Mouse (Mus musculus) testis, adult 2 months (tissue): ENCODE results near the gene Ppp1r10. TPM values are rescaled to one million over a fixed set of nuclear protein-coding genes. Genes with fewer than 3 reads are reported as not detected.

Experiments
- H3K27ac ChIP-seq: fragments of 200-500 bp; 2 replicates; pipeline ENCODE4 v1.5.1; 2012; ENCODE audit warnings: low read depth, low read length; ENCODE audit not compliant: control insufficient read depth, insufficient read depth
- H3K27me3 ChIP-seq: fragments of 200-500 bp; 2 replicates; pipeline ENCODE4 v1.6.1; 2012; ENCODE audit warnings: mild to moderate bottlenecking, low read length, moderate library complexity; ENCODE audit not compliant: control insufficient read depth, insufficient read depth
- H3K36me3 ChIP-seq: fragments of 200-500 bp; 2 replicates; pipeline ENCODE4 v1.6.1; 2012; ENCODE audit warnings: mild to moderate bottlenecking, low read length; ENCODE audit not compliant: control insufficient read depth, insufficient read depth
- H3K4me1 ChIP-seq: fragments of 200-500 bp; 2 replicates; pipeline ENCODE4 v1.6.1; 2012; ENCODE audit warnings: low read length; ENCODE audit not compliant: control insufficient read depth, insufficient read depth
- H3K4me3 ChIP-seq: fragments of 200-500 bp; 2 replicates; pipeline ENCODE4 v1.5.1; 2012; ENCODE audit warnings: low read depth, mild to moderate bottlenecking, low read length, moderate library complexity, mixed read lengths; ENCODE audit not compliant: control insufficient read depth
- CTCF ChIP-seq: fragments of 200-500 bp; IDR thresholded peaks from 2 replicates; pipeline ENCODE4 v1.5.1; 2012; ENCODE audit warnings: low read depth, mild to moderate bottlenecking, inconsistent platforms, low read length, moderate library complexity; ENCODE audit not compliant: control insufficient read depth, insufficient read depth, insufficient replicate concordance
- POLR2A ChIP-seq: fragments of 200-500 bp; IDR thresholded peaks from 2 replicates; pipeline ENCODE4 v1.6.1; 2012; ENCODE audit warnings: low read depth, mild to moderate bottlenecking, inconsistent platforms, low read length, moderate library complexity; ENCODE audit not compliant: control insufficient read depth
- polyA plus RNA-seq: library from polyadenylated mRNA; depleted of rRNA; stranded (reverse); fragments of >200 nt; gene quantifications from 2 replicates; pipeline ENCODE4 v1.2.3, GENCODE M21; 2012; rRNA removed

Gene Ppp1r10
- polyA plus RNA-seq: 100 and 104 TPM in 2 replicates

- TF ChIP-seq POLR2A: peak; percentile 98
- peak; percentile 24; the same call in 1 of the 2 replicates for TF ChIP-seq CTCF
- Histone ChIP-seq H3K27ac (peak within 1 kb of the TSS; percentile 99), H3K36me3 (peaks cover 5% of the 10 kb centered on the region), H3K4me3 (peak within 1 kb of the TSS; percentile 96), H3K27me3 (no peaks in the 10 kb centered on the region), H3K4me1 (peaks cover 2% of the 10 kb centered on the region; the same call in 1 of the 2 replicates)
These were observed at the start of gene Ppp1r10, which contains the start of gene Mrps18b for GRCm38 (mm10) chr17:35916297-35917142. Gene Ppp1r10, plus strand, starts transcription at chr17:35916434. Gene Mrps18b, minus strand, starts transcription at chr17:35916389.

GRCm38 (mm10) chr17:35866911-35867890, 49.0 kb upstream of the Ppp1r10 start:
- H3K4me3 ChIP-seq: peak overlapping the region; percentile 92
- H3K27ac ChIP-seq: peak overlapping the region; percentile 88
- peaks cover 39% of the 10 kb centered on the region for H3K4me1 ChIP-seq
- TF ChIP-seq CTCF: no peak
- TF ChIP-seq POLR2A: no peak
- H3K36me3 ChIP-seq: no peaks in the 10 kb centered on the region
- H3K27me3 ChIP-seq: peaks cover 9% of the 10 kb centered on the region

- Histone ChIP-seq H3K36me3 (no peaks in the 10 kb centered on the region), H3K27ac (peak overlapping the region; percentile 34; the same call in 1 of the 2 replicates), H3K4me1 (peaks cover 39% of the 10 kb centered on the region), H3K27me3 (peaks cover 9% of the 10 kb centered on the region), H3K4me3 (peak overlapping the region; percentile 92)
- TF ChIP-seq CTCF (no peak), POLR2A (no peak)
These were observed 47.9 kb upstream of the Ppp1r10 start for GRCm38 (mm10) chr17:35868165-35868820.

GRCm38 (mm10) chr17:35868961-35869345, 47.3 kb upstream of the Ppp1r10 start:
- H3K36me3 ChIP-seq: no peaks in the 10 kb centered on the region

GRCm38 (mm10) chr17:35869346-35870067, 46.7 kb upstream of the Ppp1r10 start:
- H3K27me3 ChIP-seq: peaks cover 9% of the 10 kb centered on the region
- peak overlapping the region; percentile 32 for H3K27ac ChIP-seq
- H3K36me3 ChIP-seq: no peaks in the 10 kb centered on the region
- H3K4me3 ChIP-seq: peak overlapping the region; percentile 66
- TF ChIP-seq CTCF: no peak
- TF ChIP-seq POLR2A: no peak
- H3K4me1 ChIP-seq: peaks cover 33% of the 10 kb centered on the region

More at GRCm38 (mm10) chr17:35868961-35869345, 47.3 kb upstream of the Ppp1r10 start:
- Histone ChIP-seq H3K27me3 (peaks cover 9% of the 10 kb centered on the region), H3K27ac (no peak overlapping the region; the same call in 1 of the 2 replicates), H3K4me3 (peak overlapping the region; percentile 66), H3K4me1 (peaks cover 36% of the 10 kb centered on the region)
- TF ChIP-seq POLR2A (no peak), CTCF (no peak)

GRCm38 (mm10) chr17:35870151-35870883, 45.9 kb upstream of the Ppp1r10 start:
- Histone ChIP-seq H3K4me3 (no peak overlapping the region), H3K4me1 (peaks cover 27% of the 10 kb centered on the region), H3K27ac (peak overlapping the region; percentile 32; the same call in 1 of the 2 replicates), H3K36me3 (no peaks in the 10 kb centered on the region), H3K27me3 (peaks cover 9% of the 10 kb centered on the region)
- TF ChIP-seq CTCF (no peak), POLR2A (no peak)
